Mouse (Mus musculus) gonadal fat pad, adult 2 months (tissue): ENCODE measurements at regions not wholly inside any gene's neighbourhood (a gene's known extent, or its start where the extent isn't known, plus 50 kb on each side); places are given as distances from the start of the nearest gene placed in this dataset.

ENCODE experiments used
- DNase-seq: peaks from one replicate; pipeline ENCODE4 v3.0.0-alpha.2; 2012; ENCODE audit warnings: low read depth

DNA sequence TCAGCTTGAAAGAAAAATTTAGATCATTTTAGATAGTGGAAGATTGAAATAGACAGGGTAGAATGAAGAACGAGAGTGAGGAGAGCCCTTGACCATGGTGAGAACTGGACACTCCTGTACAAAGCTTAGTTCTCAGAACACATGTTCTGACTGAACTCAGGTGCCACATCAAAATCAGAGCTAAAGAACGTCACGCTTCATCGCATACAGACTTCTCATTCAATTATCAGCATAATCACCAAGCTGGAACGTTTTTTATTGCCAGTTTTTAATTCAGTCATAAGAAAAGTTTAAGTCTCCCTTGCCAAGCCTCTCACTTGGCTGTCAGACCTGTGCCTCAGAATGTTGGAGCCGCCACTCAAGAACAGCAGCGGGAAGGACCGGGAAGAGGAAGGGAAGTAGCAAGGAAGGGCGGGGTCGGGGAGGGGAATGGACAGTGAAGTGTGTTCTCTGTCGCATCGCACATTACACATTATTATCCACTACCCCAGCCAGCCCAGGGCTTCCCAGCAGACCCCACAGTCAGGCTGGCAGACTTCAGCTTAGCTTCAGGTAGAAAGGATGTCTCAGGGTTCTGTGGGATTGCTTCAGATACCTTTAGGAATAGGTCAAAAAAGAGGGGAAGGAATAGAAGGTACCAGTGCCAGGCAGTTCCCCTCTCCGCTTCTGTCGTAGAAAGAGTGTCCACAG lies 140.1 kb upstream of the Smim15 start:
- no peak for DNase-seq

DNA sequence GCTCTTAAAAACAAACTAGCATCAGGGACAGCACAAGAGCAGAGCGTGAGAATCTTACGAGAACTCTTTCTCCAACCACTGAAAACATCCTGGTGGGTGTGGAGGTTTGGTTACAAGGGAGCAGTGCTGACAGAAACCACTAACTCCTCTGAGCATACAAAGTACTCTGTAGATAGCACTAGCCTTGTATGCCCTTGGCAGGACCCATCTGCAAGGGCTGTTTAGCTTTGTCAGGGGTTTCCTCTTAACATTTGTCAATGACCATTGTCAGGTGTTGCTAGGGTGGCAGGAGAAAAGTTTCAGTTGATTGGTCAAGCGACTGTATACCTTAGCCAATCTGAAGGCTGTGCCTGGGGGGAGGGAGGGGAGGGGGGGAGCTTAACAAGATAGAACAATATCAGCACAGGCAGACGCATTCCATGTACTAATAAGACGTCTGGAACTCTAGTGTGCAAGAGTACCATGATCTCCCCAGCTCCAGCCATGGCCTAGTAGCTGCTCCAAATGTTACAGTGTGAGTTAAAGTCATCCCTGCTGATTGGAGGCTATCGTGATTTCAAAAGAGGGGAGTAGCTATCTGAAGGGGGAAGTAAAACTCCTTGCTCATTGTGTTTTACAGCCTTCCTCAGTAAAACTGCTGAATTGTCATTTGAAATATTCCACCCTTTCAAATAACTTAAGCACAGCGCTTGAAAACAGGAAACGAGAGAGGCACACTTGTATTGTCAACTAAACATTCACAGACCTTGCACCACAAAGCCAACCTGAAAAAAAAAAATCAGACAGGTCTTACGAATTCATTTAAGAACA lies 140.9 kb upstream of the Smim15 start:
- DNase-seq: no peak

DNA sequence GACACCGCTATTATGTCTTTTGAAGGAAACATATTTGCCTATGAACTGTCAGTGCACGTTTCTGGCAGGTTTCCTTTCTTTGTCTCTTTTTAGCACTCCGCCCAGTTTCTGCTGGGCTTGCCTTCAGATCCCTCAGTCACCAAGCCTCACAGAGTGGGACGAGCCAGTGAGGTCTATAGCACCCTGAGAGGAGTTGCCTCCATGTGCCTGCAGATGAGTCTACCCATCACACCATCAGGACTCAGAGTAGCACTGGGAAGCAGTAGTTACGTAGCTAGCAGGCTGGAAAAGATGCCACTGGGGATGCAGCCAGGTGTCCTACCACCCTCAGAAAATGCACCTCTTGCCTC lies 141.5 kb upstream of the Smim15 start:
- DNase-seq: no peak

DNA sequence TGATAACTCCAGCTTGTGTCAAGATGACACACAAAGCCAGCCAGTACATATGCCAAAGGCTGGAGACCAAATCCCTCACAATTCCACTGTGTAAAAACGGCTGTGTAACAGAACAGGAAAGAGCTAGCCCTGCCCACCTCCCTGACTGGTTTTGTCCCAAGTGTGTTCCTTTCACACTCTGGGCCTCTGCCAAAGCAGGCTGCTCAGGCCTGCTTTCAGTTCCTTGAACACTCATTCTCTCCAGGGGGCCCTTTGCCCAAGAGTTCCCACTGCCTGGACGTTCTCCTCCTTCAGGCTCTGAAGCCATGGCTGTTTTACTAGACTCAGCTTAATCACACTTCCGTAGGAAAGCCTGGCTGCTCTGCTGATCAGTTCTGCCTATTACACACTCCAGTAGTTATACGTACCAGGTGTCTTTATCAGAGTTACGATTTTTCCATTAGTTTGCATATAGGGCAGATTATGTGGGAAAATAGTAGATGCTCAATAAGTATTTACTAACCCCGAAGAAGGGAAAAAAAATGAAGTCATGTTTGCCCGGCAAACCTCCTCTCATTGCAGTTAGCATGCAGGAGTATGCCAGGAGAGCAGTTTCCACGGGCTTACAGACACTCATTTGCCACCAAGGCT lies 144.5 kb upstream of the Smim15 start:
- no peak for DNase-seq

DNA sequence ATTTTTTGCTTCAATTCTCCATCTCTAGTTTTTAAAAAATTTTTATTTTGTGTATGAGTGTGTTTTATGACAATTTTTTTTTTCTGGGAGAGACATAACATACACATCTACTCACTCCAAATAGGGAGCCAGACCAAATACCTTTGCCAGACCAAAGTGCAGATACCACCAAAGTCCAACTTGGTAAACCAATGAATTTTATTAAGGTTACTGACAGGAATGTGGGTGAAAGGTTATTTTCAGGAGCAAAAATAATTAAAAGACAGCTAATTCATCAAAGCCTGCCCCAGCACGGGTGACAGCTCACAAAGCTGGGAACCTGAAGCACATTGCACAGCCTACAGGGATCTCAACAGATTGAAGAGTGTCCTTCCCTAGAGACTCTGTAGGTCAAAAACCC lies 146.6 kb upstream of the Smim15 start:
- no peak for DNase-seq

DNA sequence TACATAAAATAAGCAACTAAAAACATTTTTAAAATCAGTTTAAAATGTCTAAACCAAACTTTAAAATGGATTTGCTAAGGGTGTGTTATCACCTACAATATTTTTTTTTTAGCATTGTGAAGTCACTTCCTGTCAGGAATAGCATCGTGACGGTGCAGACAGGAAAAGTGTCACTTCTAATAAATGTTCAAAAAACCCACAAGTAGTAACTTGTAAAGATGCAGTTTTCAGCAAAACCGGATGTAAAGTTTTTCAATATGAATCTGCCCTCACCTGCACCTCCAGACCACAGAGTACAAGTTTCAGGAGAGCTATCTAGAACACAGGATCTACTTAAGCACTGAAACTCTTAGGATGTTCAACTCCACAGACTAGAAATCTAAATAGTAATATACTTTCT lies 147.1 kb upstream of the Smim15 start:
- no peak for DNase-seq

DNA sequence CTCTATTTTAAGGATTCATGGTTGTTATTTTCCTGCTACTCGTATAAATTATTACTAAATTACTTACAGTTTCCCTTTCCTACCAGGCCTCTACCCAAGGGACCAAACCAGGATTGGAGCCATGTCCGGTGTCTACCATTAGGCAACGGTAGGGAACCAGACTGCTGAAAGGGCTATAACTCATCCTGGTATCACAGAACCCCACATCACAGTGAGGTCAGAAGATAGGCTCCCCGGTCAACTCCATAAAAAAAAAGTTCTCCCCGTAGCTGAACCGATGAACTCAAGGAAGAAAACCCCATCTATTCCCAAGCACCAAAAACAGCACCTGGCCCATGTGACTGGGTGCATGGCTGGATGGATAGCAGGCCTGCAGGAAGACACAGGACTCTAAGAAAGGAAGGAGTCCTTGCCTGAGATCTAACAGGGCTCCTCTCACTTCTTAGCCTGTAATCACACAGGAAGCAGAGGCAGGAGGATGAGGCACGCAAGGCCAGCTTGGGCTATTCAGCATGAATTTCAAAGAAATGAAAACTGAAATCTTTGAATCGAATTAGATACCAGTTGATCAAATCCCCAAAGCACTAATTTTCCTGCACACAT lies 150.6 kb upstream of the Smim15 start:
- DNase-seq: no peak

DNA sequence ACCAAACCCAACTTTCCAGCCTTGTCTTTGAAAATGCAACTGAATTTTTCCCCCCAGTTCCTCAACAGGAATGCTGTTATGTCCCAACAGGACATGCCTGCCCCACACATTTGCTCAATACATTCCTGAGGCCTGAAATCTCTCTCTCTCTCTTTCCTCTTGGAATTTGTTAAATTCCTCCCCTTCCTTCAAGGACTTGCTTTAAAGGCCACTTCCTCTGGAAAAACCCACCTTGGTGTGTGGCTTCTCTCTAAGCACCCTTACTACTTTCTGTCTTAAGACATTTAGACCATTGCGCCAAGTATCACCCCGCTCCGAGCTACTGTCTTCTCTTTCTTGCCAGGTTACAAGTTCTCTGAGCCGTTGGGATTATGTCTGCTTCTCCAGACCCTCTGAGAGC lies 151.2 kb upstream of the Smim15 start:
- DNase-seq: no peak

DNA sequence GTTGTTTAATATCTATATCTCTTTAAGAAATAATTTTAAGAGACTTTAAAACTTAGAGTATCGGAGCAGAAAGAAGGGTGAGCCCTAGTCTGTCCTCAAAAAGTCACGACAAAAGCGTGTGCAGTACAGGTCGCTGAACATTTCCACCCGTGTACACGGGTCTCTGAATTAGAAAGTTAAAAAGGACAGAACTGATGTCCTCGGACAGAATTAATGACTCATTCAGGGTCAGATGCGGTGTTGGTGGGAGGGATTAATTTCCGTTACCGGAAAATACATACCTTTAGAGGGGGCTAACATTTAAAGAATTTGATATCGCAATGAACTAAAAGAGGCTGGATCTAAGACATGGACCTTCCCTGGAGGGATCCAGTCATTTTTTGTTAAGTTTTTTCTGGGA lies 152.3 kb upstream of the Smim15 start:
- DNase-seq: no peak

DNA sequence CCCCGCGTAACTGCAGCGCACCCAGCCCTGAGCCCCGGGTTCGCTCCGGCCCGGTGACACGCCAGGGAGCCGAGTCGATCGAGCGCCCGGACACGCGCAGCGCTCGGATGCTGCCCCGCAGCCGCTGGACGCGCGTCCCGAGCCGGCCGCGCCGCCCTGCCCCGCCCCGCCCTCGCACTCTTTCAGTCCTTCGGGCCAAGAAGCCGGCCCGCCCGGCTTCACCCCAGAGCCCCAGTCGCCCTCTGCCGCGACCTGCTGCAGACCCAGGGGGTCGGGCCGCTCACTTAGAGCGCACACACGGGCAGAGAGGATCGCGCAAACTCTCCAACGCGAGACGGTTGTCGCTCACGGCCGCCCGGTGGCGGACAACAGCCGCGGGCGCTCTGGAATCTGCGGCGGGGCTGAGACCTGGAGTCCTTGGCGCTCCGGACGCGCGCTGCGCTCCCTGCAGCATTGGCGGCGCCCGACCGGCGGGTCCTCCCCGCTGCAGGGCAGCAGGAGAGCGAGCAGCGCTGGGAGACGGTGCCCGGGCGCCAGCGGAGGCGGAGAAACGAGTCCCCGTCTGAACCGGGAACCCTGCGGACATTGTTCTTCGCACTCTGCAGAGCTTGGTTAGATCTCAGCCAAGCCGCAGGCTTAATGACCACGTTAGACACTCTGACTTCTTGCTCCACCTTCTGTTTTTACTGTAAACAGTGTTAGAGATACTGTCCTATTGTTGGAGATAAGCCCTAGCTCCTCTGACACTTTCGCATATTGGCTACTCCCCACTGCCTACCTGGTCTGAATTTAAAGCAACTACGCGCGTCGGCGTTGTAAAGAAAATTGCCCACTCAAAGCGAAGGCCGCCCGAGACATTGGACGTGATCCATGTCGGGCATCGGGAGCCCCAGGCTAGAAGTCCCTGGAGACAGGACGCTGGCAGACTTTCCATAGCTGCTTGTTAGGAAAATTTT lies 153.1 kb upstream of the Smim15 start:
- DNase-seq: no peak

DNA sequence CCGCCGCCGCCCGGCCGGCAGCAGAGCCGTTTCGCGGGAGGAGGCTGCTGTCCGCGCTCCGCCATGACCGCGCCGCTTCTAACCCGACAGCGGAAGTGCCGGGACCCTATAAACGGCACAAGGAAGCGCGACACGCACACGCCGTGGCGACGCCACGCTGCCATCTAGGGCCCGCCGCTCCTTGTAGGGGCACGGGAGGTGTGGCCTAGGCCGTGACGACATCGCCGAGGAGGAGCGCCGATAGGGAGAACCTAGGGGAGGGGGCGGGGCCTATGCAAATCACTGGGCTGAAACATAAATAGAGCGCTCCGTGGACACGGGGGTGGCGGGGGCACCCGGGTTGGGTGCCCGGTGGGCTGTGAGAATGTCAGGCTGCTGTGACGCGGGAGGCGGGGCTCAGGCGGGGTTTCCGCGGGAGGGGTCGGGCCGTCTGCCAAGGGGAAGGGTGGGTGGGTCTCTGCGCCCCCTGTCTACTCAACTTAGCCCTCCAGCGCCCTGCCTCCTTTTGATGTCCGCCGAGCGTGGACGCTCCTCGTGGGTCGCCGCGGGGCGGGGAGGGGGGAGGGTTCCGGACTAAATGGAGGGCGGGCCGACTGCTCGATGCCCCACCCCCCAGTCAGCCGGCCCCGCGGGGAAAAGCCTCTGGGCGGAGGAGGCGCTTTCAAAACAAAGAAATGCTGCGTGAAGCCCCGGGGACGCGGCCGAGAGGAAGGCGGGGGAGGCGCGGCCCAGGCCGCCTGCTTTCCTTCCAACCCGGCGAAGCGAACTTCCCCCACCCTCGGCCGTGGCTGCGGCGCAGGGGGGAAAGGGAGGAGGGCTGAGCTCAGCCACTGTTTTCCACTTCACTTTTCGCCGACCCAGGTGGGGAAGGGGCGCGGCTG lies 154.0 kb upstream of the Smim15 start:
- no peak for DNase-seq

DNA sequence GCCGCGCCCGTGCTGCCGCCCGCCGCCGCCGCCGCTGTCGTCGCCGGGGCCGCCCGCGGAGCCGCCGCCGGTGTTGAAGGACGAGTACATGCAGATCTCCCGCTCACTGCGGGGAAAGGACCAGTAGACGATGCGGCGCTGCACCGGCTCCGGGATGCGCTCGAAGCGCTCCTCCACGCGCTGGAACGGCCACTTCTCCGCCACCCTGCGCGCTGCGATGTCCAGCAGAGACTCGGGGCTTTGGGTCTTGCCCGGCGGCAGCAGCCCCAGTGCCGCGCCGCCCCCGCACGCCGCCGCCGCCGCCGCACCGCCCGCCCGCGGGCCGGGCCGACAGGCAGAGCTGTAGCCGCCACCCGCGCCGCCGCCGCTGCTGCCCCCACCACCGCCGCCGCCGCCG lies 154.7 kb upstream of the Smim15 start:
- DNase-seq: no peak

DNA sequence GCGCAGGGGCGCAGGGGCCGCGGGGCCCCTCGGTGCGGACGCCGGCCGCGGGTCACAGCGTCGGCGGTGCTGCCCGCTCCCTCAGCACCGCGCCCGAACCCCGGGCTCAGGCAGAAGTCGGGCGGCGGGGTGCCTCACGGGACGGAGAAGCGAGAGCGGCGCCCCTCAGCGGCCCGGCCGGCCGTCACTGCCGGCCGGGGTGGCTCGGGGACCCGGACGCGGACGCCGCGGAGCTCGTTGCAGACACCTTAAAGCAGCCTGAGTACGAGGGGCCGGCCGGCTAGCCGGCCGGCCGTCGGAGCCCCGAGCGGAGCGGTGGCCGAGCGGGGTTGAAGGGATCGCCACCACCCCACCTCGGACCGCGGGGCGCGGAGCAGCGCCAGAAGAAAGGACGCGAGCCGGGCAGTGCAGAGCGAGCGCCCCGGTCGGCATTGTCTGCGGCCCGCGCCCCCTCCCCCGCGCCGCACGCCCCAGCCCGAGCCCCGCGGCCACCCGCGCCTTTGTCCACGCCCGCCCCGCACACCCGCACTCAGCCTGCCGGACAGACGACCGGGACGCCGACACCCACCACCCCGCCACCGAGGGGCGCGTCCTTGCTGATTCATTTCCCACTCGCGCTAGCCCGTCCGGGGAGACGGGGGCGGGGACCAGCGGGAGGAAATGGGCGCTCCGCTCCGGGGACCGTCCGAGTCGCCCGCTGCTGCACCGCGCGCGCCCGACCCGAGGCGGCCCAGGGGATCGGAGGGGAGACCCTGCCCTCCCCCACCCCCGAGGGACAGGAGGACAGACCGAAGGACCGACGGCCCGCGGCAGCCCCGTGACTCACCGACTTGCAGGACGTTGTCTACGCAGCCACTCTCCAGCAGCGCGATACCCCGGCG lies 155.4 kb upstream of the Smim15 start:
- no peak for DNase-seq

DNA sequence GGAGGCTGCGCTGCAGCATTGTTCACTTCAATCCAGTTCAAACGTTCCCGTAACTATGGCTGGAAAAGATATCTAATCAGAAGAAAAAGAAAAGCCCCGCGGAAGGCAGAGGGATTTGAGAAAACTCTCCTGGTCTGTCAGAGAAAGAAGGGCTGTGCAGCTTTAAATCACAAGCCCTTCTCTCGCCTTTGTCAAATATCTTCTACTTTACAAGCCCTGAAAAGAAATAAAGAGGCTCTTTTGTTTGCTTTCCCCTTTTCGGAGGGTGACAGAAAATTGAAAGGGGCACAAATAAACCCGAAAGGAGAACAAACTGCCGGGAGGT lies 156.1 kb upstream of the Smim15 start:
- DNase-seq: no peak

DNA sequence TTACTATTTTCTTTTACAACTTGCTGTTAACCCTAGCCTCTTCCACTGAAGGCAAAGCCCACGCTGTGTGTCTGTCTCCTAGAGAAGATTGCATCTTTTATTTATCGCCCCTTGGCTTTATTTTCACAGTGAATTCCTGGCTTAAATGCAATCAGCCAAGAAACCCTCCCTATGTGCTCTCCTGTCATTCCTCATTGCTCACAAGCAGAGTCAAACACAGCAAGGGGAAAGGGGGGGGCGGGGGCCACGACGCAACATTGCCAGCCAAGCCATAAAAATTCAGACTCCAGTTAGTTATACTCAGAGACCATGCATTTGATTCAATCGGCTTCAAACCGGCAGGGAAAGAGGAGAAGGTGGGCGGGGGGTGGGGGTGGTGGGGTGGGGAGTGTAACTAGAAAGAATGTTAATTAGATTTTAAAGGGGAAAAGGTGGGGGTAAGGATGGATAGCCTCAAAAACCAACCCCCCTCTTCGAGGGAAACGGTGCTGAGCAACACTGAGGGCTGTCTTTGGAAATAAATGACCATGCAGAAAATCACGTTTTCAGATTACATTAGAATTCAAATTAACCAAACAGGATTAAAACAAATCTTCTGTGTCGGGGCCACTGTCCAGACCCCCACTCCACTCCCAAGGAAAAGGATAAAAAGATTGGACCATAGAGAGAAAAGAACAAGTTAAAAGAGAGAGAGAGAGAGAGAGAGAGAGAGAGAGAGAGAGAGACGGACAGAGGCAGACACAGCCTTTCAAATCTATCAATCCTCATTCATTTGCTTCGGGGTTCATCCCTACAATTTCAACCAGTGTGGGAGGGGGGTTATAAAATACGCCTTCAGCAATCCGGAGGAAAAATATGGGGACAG lies 156.6 kb upstream of the Smim15 start:
- DNase-seq: no peak

DNA sequence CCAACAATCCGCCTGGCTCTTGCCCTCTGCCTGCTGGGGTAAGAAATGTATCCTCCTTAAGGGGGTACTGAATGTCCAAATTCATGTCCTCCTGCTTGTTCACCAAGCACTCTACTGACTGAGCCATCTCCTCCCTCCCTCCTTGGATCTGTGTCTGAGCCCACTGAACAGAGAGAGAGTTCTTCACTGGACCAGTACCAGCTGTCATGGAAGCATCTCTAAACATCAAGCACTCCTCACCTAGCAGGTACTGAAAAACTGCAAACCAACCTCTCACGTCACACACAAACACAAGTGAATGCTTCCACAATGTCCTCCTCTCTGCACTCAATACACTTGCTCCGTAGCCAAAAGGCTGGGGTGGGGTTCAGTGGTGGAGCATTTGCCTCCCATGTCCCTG lies 159.4 kb upstream of the Smim15 start:
- no peak for DNase-seq

DNA sequence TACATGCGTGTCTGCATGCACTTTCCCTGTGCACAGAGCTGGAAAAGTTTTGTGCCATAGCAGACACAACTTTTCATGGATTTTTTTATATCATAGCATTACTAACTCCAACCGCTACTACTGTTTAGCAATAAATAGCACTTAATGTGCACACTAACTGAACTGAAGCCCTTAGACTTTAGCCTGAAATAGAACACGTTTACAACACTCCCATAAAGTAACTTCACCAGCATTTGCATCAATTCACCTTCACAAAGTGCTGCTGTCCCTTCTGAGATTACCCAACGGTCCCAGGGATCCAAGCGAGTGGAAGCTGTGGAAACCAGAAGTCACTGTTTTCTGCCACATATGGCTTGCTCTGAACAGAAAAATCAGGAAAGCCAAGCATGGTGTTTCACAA lies 161.9 kb upstream of the Smim15 start:
- no peak for DNase-seq

DNA sequence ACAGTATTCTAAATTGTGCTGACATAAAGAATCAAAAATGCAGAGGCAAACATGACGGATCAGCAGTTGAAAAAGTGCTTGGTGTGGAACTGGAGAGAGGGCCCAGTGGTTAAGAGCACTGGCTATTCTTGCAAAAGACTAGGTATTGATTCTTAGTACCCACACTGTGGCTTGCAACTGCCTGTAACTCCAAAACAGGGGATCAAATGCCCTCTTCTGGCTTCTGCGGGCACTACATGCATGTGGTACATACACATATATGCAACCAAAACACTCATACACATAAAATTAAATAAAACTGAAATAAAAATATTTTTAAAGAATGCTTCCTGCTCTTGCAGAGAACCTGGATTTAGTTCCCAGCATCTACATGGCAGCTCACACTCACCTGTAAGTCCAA lies 163.7 kb upstream of the Smim15 start:
- DNase-seq: no peak

DNA sequence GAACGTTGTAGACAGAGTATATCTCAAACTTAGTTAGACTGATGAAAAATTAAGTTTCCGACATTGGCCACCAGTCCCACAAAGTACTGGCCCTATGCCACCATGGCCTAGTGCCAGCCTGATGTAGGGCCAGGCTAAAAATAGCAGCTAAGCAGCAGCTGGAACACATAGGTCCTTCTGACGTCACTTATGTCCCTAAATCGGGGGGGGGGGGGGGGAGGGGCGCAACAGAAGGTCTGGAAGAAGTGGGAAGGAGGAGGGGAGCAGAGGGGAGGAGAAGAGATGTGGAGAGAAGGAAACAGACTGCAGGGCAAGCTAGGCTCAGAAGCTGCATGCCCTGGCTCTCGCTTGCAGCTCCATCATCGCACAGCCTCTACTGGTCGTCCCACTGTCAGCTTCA lies 164.7 kb upstream of the Smim15 start:
- DNase-seq: no peak
